Mouse (Mus musculus) kidney, postnatal 36 days (tissue): ENCODE data around the gene Fv1.

Source experiments
- DNase-seq, 2 experiments: peaks; one replicate each; pipeline ENCODE4 v3.0.0; 2021 to 2022; ENCODE audit warnings: mixed read lengths in 2 of 2

Gene Fv1

DNA sequence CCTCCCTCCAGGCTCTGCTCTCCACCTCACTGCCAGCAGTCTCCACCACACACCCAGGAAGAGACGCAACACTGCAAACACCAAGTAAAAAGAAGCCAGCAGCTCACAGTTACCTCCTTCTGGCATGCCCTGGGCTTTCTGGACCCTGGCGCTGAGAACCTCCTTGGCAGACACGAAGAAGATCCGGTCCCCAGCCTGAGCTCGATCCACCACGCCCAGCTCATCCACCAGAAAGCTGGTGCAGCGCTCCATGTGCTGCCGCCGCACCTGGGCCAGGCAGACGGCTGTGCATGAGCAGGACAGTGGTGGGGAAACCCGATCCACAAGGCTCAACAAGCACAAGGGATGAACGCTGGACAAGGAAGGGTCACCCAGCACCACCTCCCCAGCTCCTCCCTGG lies 17.4 kb downstream of the Fv1 start:
- DNase-seq, result no peak

DNA sequence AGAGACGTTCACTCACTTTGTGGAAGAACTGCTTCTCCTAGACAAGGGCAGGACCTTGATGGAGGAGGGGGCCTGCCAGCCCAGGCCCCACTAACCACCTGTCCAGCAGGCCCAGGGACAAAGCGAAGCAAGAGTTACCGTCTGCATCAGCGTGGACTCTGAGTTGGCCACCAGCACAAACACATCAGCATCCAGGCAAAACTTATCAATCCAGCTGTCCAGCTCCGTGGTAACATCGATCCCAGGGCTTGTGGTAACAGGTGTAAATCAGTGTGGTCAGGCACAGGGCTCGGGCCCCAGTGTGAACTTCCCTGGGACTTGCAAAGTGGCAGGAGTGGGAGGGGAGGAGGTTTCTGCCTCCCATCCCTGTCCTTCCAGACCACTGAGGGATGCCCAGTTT lies 18.5 kb downstream of the Fv1 start:
- no peak for DNase-seq

DNA sequence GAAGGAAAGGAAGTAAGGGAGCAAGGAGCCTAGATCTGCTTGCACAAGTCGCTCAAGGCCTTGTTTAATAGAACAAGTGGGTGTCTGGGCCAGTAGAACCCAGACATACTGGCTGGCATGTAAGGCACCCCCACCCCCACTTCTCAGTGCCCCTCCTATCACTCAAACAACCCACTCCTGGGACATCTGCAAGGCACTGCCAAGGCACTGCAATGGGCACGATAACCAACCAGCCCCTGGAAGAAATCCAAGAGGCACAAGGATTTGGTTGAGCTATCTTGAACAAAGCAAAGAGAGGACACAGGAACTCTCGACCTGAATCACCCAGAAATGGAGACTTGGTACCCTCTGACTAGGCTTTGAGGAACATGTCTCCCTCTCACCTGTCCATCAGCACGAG lies 19.5 kb downstream of the Fv1 start:
- no peak for DNase-seq

DNA sequence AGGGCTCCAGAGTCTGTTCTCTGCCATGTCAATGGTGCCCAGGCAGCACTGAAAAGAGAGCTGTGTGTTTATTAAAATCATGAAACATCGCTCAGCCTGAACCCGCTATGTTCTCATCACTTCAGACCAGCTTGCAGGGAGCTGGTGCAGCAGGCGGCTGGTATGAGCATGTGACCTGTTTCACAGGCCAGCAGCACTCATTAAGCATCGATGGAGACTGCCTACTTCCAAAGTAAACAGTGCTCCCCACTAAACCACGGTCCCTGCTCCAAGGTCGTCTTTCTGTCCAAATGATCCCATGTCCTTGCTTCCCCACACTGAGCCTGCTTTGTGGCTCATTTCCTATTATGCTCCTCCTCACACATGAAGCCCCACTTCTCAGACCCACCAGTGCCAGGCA lies 21.6 kb downstream of the Fv1 start:
- no peak for DNase-seq

DNA sequence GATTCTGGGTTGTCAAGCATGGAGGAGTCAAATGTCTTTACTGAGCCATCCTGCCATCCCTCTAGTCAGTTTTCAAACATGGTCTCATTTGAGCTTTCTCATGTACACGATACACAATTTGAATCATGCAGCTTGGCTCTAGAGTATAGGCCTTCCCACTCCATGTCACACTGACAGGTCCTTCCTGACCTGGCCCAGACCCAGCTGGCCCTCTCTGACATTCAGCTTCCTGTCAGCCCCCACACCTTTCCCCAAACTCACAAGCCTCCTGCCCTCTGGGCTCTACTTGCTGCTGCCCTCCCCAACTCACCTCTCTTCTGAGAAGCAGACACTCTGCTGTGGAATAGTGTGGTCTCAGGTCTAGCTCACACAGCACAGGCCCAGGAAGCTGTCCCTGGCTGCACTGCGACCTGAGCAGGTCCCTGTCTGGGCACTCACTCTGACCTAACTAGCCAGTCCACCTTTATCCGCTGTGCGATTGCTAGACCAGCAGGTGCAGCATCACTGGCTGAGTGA lies 27.1 kb downstream of the Fv1 start:
- DNase-seq, result peak in 1 of 2 experiments; percentile 24

DNA sequence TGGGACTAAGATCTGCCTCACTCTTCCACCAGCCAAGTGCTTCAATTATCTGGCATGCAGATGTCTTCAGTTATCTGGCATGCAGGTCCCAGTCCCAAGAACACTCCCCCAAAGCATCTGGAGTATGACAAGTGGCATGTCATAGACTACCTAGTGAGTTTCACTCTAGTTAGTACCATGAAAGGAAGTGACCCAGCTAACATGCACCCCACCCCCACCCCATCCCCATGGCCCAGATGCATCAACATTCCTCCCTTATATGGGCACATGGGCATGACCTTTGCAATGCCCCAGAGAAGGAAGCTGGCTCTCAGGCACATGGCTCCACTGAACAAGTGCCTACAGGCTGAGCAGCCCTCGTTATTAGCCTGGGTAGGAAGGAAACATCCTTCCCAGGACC lies 27.6 kb downstream of the Fv1 start:
- DNase-seq, result no peak

DNA sequence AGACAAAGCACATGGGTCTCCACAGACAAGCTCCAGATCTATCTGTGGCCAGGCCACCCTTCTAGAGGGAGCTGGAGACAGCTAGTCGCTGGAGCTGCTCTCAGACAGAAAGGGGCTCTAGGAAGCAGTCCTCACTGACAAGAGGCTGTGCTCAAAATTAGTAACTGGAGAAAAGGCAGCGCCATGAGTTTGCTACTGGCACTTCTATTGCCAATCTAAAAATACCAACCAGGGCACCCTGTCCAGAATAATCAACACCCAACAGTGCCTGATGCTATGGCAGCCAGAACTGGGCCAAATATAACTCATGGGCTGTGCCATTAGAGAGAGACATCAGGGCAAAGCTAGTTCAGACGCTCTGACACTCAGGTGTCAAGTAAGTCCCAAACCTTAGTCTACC lies 28.6 kb downstream of the Fv1 start:
- no peak for DNase-seq

DNA sequence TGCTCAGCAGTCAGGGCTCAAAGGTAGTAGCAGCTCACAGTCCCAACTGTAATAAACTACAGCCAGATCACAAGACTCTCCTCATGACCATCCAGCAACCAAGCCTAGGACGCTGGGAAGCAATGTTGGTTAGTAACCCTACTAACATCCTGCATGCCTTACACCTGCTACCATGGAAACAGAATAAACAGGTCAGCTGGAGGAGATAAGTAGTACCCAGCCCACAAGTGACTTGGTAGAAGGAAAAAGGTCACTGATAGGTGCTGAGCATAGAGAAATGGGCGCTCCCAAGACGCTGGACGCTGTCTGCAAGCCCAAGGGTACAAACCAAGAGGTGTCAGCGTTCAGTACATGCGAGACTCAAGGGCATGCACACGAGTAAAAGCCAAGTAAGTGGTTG lies 31.7 kb downstream of the Fv1 start:
- DNase-seq, result peak in 1 of 2 experiments; percentile 48

DNA sequence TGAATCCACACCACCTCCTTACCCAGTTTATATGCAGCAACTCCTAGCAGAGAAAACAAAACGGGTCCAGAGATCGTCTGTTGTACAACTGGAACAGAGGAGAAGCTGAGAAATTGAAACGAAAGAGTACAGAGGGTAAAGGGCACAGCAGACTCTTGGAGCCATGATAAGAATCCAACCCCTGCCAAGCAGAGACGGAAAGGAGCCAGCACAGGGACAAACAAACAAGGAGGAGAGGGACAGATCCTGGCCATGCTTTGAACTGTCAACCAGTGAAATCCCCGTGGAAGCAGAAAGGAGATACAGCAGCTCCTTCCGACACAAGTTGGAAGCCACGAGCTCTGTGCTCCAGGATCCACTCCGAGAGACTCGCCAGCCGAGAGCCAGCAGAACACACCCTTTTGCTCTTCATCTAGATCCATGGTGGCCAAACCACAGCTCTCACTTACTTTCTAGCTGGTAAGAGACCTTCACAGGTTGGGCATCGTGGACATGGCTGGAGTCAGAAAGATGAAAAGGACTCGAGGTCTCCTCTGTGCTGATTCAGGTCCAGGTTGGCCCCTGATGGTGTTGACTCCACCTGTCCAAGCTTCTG lies 34.2 kb downstream of the Fv1 start:
- peak; percentile 49 to 53 for DNase-seq

DNA sequence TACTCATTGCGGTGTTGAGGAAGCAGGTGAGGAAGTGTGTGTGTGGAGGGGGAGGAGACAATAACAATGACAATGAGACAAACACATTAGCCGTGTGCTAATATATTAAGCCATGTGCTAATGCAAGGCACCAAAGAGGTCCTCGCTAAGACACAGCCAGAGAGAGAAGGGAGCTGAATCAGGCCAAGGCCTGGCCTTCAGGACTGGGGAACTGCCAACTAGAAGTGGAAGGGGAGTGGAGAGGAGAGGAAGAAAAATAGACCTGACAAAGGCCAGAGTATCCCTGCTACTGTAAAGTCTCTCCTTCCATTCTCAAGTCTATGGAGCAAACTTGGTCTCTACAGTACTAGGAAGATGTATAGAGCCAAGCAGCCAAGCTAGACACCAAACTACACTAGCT lies 34.8 kb downstream of the Fv1 start:
- no peak for DNase-seq

DNA sequence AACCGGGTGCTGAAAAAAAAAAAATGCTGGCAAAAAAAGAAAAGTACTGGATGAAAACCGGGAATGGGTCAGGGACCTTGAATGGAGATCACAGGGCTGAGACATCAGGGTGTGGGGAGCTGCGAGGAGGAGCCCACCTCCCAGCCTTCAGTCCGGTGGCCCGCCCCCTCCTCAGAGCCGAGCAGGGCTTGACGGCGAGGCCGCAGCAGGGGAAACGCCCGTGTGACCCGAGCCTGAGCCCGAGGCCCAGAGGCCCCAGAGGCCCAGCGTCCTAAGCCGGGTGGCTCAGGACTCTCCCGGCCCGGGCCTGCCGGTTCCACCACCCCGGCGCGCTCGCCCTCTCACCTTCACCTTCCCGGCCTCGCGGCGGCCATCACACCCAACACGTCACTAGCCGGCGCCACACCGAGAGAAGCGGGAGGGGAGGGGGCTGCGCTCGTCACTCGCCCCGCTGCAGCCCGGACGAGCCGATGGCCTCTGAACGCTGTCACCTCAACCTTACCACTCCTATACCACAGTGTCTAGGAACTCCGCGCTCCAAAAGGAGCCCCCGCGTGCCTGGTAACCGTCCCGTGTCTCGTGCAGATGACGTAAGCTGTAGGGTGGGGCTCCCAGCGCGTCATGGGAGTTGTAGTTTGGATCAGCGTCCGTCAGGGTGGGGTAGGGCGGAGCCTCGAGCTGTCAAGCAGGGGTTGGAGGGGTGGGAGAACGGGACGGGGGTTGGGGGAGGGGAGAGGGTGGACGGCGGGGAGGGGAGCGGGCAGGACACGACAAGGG lies 35.7 kb downstream of the Fv1 start, which contains the start of gene Mfn2:
Mfn2 (minus strand) TSS at position 392 of the 777 bp plus-strand sequence.
- peak; percentile 92 to 93 for DNase-seq

DNA sequence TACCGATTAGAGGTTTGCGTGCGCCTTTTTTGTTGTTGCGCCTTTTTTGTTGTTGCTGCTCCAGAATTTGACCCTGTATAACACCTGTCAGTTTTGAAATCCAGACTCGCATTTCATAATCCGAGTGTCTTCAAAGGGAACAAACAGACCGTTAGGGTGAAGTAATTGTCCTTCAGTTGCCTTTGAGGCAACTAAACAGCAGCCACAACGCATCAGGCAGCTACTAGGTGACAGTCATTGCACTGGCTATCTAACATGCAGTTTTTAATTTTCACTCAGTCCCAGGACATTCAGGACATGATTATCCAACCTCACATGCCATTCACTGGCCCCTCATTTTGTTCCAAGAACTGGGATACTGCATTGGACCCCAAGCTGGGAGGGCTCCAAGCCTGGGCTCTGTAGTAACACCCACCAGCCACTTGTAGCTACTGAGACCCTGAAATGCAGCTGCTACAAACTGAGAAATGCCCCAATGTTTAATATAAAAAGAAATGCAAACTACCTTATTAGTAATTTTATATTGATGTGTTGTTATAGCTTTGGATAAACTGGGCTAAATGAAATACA lies 36.4 kb downstream of the Fv1 start:
- DNase-seq, result no peak

DNA sequence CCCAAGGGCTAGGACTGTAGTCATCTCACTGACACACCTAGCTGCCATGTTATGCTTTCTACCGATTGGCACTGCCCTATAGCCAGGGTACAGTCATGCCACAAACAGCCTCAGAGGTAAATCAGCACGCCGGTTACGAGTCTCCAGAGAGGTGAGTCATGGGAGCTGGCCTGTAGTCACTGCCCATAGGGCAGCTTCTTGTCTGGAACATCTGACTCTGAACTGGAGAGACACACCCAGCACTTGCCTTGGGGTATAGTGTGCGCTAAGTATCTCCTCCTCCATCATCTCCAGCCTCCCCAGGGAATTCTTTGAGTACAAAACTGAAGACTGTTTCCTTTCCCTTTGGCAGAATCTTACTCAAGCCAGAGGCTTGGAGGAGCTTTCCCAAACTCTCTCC lies 37.5 kb downstream of the Fv1 start:
- DNase-seq, result no peak

DNA sequence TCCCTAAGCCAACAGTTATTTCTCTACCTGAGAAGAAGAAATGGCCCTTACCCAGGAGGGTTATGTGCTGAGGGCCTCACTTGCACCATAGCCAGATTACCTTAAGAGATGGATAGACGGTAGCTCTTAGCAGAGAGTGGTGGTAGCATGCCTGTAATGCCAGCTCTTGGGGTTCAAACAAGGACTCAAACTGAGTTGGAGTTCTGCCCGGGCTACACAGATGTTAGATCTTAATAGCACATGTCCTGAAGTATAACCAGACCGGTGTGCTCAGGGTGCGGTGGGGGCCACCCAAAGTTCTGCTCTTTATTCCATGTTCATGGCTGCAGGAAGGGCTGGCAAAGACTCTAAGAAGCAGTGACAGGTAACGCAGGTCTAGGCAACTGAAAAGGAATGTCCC lies 40.7 kb downstream of the Fv1 start:
- no peak for DNase-seq

DNA sequence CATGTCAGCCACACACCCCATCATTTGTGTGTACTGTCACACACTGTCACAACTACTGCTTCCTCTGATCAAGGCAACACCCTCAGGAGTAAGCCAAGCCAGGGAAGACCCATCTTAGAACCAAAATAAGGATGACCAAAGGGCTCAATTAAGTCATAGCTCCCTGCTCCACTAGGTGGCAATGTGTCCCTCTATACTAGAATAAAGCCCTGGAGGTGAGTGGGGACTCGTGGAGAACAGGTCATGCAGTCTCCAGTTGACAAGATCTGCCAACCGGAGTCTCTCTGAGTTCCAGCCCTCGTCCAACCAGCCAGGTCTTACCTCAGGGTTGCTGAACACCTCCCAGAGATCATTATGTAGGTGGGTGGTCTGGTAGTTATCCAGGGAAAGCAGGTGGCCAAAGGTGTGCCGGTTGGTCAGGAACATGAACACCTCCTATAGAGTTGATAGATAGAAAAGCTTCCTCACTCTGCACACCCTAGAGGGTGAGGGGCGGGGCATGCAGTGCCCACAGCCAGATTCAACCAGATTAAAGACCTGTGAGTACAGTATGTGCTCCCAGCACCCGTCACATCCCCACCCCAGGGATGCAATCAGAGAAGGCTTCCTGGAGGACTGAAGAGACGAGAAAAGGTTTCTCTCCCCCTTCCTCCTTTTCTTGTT lies 49.8 kb downstream of the Fv1 start:
- peak; percentile 65 to 81 for DNase-seq
